18 mouse cellular contexts compared by ENCODE assay signal in the genomic region with DNA sequence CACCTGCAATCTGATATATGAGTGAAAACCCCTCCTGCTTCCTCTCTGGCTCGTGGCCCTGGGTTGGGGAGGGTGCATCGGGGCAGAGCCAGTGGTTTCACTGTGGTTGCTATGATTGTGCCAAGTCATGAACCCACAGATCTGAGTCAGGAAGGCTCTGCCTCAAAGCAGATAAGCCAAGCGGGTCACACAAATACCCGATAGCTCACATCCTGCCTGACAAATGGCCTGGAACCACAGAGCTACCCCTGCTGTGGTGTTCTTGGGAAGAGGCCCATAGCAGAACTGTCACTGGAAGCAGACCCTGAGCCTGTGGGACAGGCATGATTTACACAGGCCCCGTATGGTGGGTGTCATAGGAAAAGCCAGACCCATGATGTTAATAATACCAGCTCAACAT.
DNase-seq lines count a peak whose midpoint lies in the region; ATAC-seq and TF ChIP-seq lines count a peak whose summit lies in the region.
"Had no signal": no experiment of that assay in that cellular context is flagged by ENCODE, and none has a peak within 500 bp of the region (broad histone marks: within the 10 kb centered on the region; RNA-seq: fewer than 3 reads in every experiment).

No protein-coding gene starts in this region.

- H3K9me3 ChIP-seq in kidney, embryonic 14.5 days (ENCODE audit: control insufficient read depth, low read length) = no peaks in the 10 kb centered on the region
- no peaks in the 10 kb centered on the region for H3K9me3 ChIP-seq in CH12.LX (replicated peaks; ENCODE audit: low read length)
- H3K9me3 ChIP-seq in megakaryocyte, embryonic 14.5 days = peaks cover 8% of the 10 kb centered on the region
- H3K9me3 ChIP-seq: forebrain, embryonic 12.5 days; hindbrain, embryonic 12.5 days; intestine, embryonic 15.5 days; limb, embryonic 12.5 days had no signal

- POLR2A ChIA-PET in Patski (lab: Charles Lee) = interaction anchor here (0.6 kb wide), 1 partner anchor 13 kb away, joined by 3 read pairs; no protein-coding TSS in a partner anchor

- 0 out of 2 replicates have a peak, but pooled peaks have one; percentile 37 for ATAC-seq in kidney, embryonic 14.5 days (ENCODE audit: low FRiP score, low TSS enrichment)
- peak; percentile 57 for ATAC-seq in Patski
- ATAC-seq: intestine, embryonic 15.5 days had no signal

- no peak for TF ChIP-seq RAD21 in CH12.LX (IDR thresholded peaks at IDR 0.05; ENCODE audit: low read depth, low read length)

- CTCF ChIA-PET in Patski (lab: Charles Lee) = no interaction called here

- H3K9ac ChIP-seq in kidney, embryonic 14.5 days (ENCODE audit: low read depth, low read length) = no peak overlapping the region
- H3K9ac ChIP-seq in CH12.LX (ENCODE audit: insufficient read depth, low read depth) = no peak overlapping the region
- H3K9ac ChIP-seq: forebrain, embryonic 12.5 days; hindbrain, embryonic 12.5 days; intestine, embryonic 15.5 days; limb, embryonic 12.5 days had no signal

- WGBS in kidney, embryonic 14.5 days = 21% methylated on average over 5 of the region's 5 CpGs

- H3K27ac ChIP-seq in kidney, embryonic 14.5 days (ENCODE audit: low read depth, low read length) = no peak overlapping the region
- no peak overlapping the region for H3K27ac ChIP-seq in CH12.LX (ENCODE audit: insufficient read depth, low read depth)
- H3K27ac ChIP-seq: forebrain, embryonic 12.5 days; hindbrain, embryonic 12.5 days; intestine, embryonic 15.5 days; layer of hippocampus, adult 2 months; left cerebral cortex, adult 2 months; limb, embryonic 12.5 days; macrophage had no signal

- H3K36me3 ChIP-seq in kidney, embryonic 14.5 days (ENCODE audit: control insufficient read depth, insufficient read depth, low read length) = no peaks in the 10 kb centered on the region
- no peaks in the 10 kb centered on the region for H3K36me3 ChIP-seq in CH12.LX (replicated peaks in 1 of 2; ENCODE audit: control insufficient read depth in 1 of 2, insufficient read depth in 1 of 2, low read length in 1 of 2)
- no peaks in the 10 kb centered on the region for H3K36me3 ChIP-seq in megakaryocyte, embryonic 14.5 days (replicated peaks; ENCODE audit: low read length)
- H3K36me3 ChIP-seq: forebrain, embryonic 12.5 days; hindbrain, embryonic 12.5 days; intestine, embryonic 15.5 days; limb, embryonic 12.5 days had no signal

- dilution Hi-C loops in CH12.LX (cut with MboI; ENCODE audit: extremely low pct_ligation_motif_present, extremely low pct_unique_long_range_greater_than_20kb, low sequenced_read_pairs) = no loop called here

- no peak for TF ChIP-seq EP300 in CH12.LX (IDR thresholded peaks at IDR 0.05; ENCODE audit: low read length)

- no peak for TF ChIP-seq POLR2A in CH12.LX (IDR thresholded peaks at IDR 0.05; ENCODE audit: low read depth, low read length)

- TF ChIP-seq CTCF in CH12.LX (conservative IDR thresholded peaks at IDR 0.05 in 1 of 2, IDR thresholded peaks at IDR 0.05 in 1 of 2; ENCODE audit: low read depth in 2 of 2, low read length in 2 of 2) = no peak
- TF ChIP-seq CTCF in Patski (IDR thresholded peaks at IDR 0.05) = no peak

- no peak overlapping the region for H3K4me2 ChIP-seq in kidney, embryonic 14.5 days (replicated peaks; ENCODE audit: low read depth, low read length)
- no peak overlapping the region for H3K4me2 ChIP-seq in CH12.LX (ENCODE audit: insufficient read depth, low read depth, poor library complexity, severe bottlenecking)
- H3K4me2 ChIP-seq: forebrain, embryonic 12.5 days; hindbrain, embryonic 12.5 days; intestine, embryonic 15.5 days; limb, embryonic 12.5 days had no signal

- H3K4me1 ChIP-seq in kidney, embryonic 14.5 days (ENCODE audit: control insufficient read depth, insufficient read depth, low read length) = 0 out of 2 replicates have a peak, but pooled peaks cover 7% of the 10 kb centered on the region
- peaks cover 0 to 7% of the 10 kb centered on the region in 2 experiments; a peak in 2 of 4 replicates for H3K4me1 ChIP-seq in CH12.LX (ENCODE audit: control insufficient read depth in 1 of 2, insufficient read depth in 2 of 2)
- H3K4me1 ChIP-seq in megakaryocyte, embryonic 14.5 days = peaks cover 11% of the 10 kb centered on the region
- H3K4me1 ChIP-seq: forebrain, embryonic 12.5 days; hindbrain, embryonic 12.5 days; intestine, embryonic 15.5 days; limb, embryonic 12.5 days had no signal

- in situ Hi-C loops in CH12.LX (cut with MboI; ENCODE audit: low pct_ligation_motif_present, low pct_unique_long_range_greater_than_20kb, low sequenced_read_pairs) = no loop called here
- in situ Hi-C loops in Patski (cut with MboI; ENCODE audit: low pct_unique_long_range_greater_than_20kb) = no loop called here

- DNase-seq in kidney, adult 18-20 months = no peak
- DNase-seq in CH12.LX (ENCODE audit: extremely low read depth) (peak; percentile 12), Patski (ENCODE audit: low read depth, low spot score) (peak; percentile 46)
- DNase-seq in frontal cortex, postnatal 14 days (ENCODE audit: low spot score in 2 of 2) = no peak
- DNase-seq in urinary bladder, postnatal 25 days (ENCODE audit: low spot score) = no peak
- no peak for DNase-seq in cerebellum, postnatal 36 days
- DNase-seq: cerebellum, adult 11-12 months; heart, adult 18-20 months; lung, adult 2 months had no signal

- no peaks in the 10 kb centered on the region for H3K79me2 ChIP-seq in CH12.LX (replicated peaks; ENCODE audit: control insufficient read depth, extremely low read depth, insufficient read depth, poor library complexity, severe bottlenecking)

- no peaks in the 10 kb centered on the region for H3K27me3 ChIP-seq in kidney, embryonic 14.5 days (ENCODE audit: control insufficient read depth, insufficient read depth, low read length)
- H3K27me3 ChIP-seq in CH12.LX (replicated peaks) (no peaks in the 10 kb centered on the region), Patski (no peaks in the 10 kb centered on the region)
- H3K27me3 ChIP-seq in megakaryocyte, embryonic 14.5 days (replicated peaks) = peaks cover 86% of the 10 kb centered on the region
- H3K27me3 ChIP-seq: hindbrain, embryonic 12.5 days; intestine, embryonic 15.5 days; limb, embryonic 12.5 days had no signal

- no peak overlapping the region for H3K4me3 ChIP-seq in kidney, embryonic 14.5 days (ENCODE audit: low read length)
- H3K4me3 ChIP-seq in CH12.LX (replicated peaks in 1 of 3; ENCODE audit: low read depth in 2 of 3, low read length in 2 of 3, poor library complexity in 1 of 3) = no peak overlapping the region
- peak overlapping the region; percentile 2 for H3K4me3 ChIP-seq in megakaryocyte, embryonic 14.5 days (replicated peaks)
- H3K4me3 ChIP-seq: forebrain, embryonic 12.5 days; hindbrain, embryonic 12.5 days; intestine, embryonic 15.5 days; layer of hippocampus, adult 2 months; left cerebral cortex, adult 2 months; limb, embryonic 12.5 days had no signal

TF ChIP-seq in CH12.LX, 34 proteins besides CTCF, POLR2A, EP300 and RAD21:
- TF ChIP-seq ZC3H11A (IDR thresholded peaks at IDR 0.05; ENCODE audit: low read depth, low read length) = no peak

Comparison
In these comparisons a context has a peak if more than half of its experiments do, and no peak if none do; other contexts are left out.
1. DNase-seq: peak in CH12.LX (single experiment) and Patski (single experiment); none in kidney, adult 18-20 months (single experiment), frontal cortex, postnatal 14 days (0 of 2), urinary bladder, postnatal 25 days (single experiment) and cerebellum, postnatal 36 days (0 of 2).